Mouse (Mus musculus): ENCODE results near the gene A4galt. TPM values are rescaled to one million over a fixed set of nuclear protein-coding genes. Genes with fewer than 3 reads are reported as not detected.

Gene A4galt
- total RNA-seq, 2 experiments from 2014 or later, result 3.2 to 3.6 TPM

DNA sequence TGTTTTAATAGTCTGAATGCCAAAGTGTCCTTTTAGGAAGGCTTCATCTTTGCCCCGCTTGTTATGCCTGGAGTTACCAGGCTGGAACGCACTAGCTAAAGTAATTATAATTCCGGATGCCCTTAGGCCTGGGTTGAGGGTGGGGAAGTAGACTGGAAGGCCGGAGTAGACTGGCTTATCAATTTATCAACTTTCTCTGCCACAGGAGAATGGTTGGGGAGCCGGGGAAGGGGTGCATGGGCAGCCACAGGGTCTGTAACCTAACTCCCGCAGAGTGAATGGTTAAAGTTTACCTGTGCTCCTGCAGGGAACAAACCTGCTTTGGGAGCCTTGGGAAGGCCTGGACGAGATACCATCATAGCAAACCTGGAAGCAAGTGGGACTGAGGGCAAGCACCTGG lies 4.4 kb upstream of the A4galt start:
- Histone ChIP-seq H3K4me3 (no peak overlapping the region), H3K27ac (no peak overlapping the region)
- no peak for DNase-seq (ENCODE audit: low spot score in 2 of 2)
- no peak for TF ChIP-seq CTCF (conservative IDR thresholded peaks at IDR 0.05)

DNA sequence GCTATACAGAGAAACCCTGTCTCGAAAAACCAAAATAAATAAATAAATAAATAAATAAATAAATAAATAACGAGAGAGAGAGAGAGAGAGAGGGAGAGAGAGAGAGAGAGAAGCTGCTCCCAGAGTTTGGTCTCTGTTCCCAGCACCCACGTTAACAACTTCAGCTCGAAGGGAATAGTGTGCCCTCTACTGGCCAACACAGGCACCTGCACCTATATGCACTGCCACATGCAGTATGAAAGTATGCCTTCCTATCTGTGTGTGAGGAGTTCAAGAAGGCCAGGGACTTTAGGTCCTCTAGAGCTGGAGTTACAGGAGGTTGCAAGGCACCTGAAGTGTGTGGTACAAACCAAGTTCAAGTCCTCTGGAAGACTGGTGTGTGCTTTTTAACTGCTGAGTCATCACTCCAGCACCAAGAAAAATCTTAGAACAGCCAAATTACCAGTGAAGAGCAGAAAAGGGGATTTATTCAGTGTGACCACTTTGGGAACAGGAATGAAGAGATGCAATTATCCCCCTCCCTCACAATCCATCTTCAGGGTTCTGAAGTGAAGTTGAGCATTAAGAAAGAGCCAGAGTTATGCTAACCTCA lies 3.7 kb upstream of the A4galt start:
- Histone ChIP-seq H3K4me3 (no peak overlapping the region), H3K27ac (no peak overlapping the region)
- no peak for DNase-seq (ENCODE audit: low spot score in 2 of 2)
- TF ChIP-seq CTCF (conservative IDR thresholded peaks at IDR 0.05), result peak; percentile 44

- TF ChIP-seq CTCF (conservative IDR thresholded peaks at IDR 0.05), result no peak
- no peak for DNase-seq (ENCODE audit: low spot score in 2 of 2)
- Histone ChIP-seq H3K27ac (no peak overlapping the region), H3K4me3 (no peak overlapping the region)
Measured at GRCm38 (mm10) chr15:83254372-83255070, 2.9 kb upstream of the A4galt start.

DNA sequence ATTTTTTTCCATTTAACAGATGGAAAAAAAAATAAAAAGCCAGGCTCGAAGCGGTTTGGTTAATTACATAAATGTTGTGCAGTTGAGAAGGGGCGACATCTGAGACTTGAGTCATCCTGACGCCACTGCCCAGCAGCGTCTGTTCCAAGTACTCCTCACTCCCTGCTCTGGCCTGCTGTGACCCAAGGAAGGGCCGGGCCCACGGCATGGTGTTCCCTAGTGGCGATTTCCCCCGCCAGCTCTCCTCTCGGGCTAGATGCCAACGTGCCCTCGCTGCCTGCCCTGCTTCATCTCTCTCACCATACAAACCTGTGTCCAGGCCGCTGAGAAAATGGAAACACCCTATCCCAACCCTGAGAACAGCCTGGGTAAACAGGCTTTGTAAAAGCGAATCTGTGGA lies 486 bp upstream of the A4galt start:
- Histone ChIP-seq H3K4me3 (peak overlapping the region; percentile 44; the same call in 1 of the 2 replicates), H3K27ac (no peak overlapping the region)
- no peak for TF ChIP-seq CTCF (conservative IDR thresholded peaks at IDR 0.05)

DNA sequence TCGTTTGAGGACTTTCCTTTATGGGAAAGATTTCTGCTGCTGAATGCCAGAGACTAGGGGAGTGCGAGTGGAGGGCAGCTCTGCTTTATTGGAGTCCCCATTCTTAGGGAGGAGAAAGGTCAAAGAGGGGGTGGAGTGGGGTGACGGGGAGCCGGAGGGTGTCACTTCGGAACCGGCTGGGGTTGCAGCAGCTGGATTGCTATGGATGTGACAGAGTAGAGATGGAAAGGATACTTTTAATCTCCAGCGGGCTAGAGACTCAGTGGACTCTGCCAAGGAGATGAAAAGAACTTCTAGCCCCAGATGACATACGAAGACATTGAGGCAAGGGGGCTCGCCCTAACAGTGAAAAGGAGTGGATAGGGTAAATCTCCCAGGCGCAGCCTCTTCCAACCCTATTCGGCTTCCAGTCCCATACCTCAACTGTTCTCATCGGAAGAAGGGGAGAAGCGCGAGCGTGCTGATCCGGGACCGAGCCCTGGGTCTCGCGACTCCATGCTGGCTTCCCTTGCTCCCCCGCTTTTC lies 861 bp downstream of the A4galt start:
- no peak for DNase-seq (ENCODE audit: low spot score in 2 of 2)
- no peak for TF ChIP-seq CTCF (conservative IDR thresholded peaks at IDR 0.05)
- Histone ChIP-seq H3K27ac (peak overlapping the region; percentile 70; the same call in 1 of the 2 replicates), H3K4me3 (peak overlapping the region; percentile 44)

More for the DNA sequence above, 486 bp upstream of the A4galt start:
- no peak for DNase-seq (ENCODE audit: low spot score in 2 of 2)

GRCm38 (mm10) chr15:83249535-83250287 lies 1.9 kb downstream of the A4galt start:
- no peak for TF ChIP-seq CTCF (conservative IDR thresholded peaks at IDR 0.05)
- no peak for DNase-seq (ENCODE audit: low spot score in 2 of 2)
- Histone ChIP-seq H3K27ac (no peak overlapping the region), H3K4me3 (no peak overlapping the region)

DNA sequence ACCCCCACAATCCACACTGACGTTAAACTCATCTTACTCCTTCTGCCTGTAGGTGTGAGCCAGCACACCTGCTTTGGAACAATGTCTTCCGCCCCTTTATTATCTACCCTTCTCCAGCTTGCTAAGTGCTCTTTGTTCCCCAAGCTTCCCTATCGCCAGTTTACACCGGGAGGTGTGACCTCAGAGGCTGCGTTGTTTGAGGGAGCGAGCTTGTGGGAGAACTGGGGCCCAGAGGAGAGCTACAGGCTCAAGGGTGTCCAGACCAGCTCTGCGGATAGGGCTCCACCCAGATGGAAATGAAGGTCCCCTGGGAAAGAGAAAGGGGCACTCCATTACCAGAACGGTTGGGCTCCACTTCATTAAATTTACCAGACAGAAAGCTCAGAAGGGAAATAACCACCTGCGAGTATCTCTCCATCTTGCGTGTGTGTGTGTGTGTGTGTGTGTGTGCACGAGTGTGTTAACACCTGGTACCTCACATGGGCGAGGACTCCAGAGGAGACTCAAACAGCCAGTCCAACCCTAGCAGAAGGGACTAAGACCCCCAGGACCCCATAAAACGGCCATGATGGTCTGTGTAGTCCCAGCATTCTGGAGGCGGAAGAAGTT lies 3.2 kb downstream of the A4galt start:
- no peak overlapping the region for H3K4me3 ChIP-seq
- no peak overlapping the region for H3K27ac ChIP-seq
- no peak for DNase-seq (ENCODE audit: low spot score in 2 of 2)
- TF ChIP-seq CTCF (conservative IDR thresholded peaks at IDR 0.05), result no peak

DNA sequence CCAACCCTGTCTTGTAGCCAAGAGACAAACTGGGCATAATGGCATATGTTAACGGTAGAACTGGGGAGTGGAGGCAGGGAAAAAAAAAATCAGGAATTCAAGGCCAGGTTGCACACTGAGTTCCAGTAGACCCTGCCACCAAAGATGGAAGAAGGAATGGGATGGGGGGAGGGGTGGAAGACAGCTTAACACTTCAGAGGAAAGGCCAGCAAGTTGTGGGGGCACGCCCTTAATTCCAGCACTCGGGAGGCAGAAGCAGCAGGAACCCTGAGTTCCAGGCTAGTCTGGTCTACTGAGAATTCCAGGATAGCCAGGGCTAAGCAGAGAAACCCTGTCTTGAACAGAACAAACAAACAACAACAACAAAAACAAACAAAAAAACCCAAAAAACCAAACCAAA lies 7.2 kb downstream of the A4galt start:
- Histone ChIP-seq H3K4me3 (no peak overlapping the region), H3K27ac (no peak overlapping the region)
- no peak for TF ChIP-seq CTCF (conservative IDR thresholded peaks at IDR 0.05)
- no peak for DNase-seq (ENCODE audit: low spot score in 2 of 2)

- Histone ChIP-seq H3K4me3 (no peak overlapping the region), H3K27ac (no peak overlapping the region)
- DNase-seq (ENCODE audit: low spot score in 2 of 2), result no peak
- 0 out of 2 replicates have a peak, but pooled peaks have one; percentile 15 for TF ChIP-seq CTCF (conservative IDR thresholded peaks at IDR 0.05)
Measured at GRCm38 (mm10) chr15:83241961-83242680, 9.5 kb downstream of the A4galt start.

DNA sequence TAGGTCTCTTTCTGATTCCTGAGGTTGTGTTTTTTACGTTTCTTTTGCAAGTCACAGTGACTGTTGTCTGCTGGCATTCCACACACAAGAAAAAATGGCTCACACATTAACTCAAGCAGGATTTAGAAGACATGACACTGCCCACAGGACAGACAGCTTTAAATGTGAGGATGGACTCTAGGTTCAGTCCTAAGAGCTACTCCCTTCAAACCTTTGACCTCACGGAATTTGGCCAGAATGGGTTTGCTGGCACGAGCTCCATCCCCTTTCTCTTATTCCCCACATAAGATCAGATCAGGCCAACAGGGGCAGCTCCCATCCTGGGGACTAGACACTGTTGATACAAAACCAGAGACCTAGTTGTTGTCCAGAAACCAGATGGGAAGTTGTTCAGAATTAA lies 10.1 kb downstream of the A4galt start:
- no peak for TF ChIP-seq CTCF (conservative IDR thresholded peaks at IDR 0.05)
- DNase-seq (ENCODE audit: low spot score in 2 of 2), result no peak
- H3K4me3 ChIP-seq, result no peak overlapping the region
- H3K27ac ChIP-seq, result no peak overlapping the region

DNA sequence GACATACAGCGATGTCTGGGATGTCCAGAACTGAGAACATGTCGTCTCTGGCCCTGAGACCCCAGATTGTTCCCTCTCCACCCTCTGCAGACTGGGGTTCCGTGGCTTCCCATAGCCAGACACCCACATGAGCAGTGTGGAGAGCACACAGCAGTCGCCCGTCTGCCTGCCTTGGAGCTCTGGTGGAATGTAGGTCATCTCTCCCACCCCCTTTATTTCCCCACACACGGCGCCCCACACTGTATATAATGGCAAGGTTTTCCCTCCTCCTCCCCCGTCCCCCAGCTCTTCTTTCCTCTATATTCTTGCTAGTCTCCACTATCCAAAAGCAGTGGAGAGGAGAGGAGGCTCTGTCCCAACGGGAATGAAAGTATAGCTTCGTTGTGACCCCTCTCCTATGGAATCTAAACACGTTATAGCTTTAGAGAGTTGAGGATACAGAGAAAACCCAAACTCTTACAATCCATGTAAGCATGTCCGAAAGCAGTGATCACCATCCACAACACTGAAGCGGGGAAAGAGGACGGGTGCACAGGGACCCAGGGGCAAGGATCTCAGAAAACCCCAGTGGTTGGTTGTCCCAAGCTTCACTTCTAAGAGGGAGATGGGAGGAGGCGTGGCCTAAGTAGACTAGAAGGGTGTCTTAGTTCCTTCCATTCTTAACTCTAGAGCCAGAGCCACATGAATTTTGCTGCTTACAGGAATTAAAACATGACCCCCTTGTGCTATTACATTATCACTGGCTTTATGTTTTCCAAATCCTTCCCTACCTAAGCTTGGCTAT lies 13.9 kb downstream of the A4galt start:
- no peak for TF ChIP-seq CTCF (conservative IDR thresholded peaks at IDR 0.05)
- Histone ChIP-seq H3K4me3 (no peak overlapping the region), H3K27ac (no peak overlapping the region)
- DNase-seq (ENCODE audit: low spot score in 2 of 2), result no peak

DNA sequence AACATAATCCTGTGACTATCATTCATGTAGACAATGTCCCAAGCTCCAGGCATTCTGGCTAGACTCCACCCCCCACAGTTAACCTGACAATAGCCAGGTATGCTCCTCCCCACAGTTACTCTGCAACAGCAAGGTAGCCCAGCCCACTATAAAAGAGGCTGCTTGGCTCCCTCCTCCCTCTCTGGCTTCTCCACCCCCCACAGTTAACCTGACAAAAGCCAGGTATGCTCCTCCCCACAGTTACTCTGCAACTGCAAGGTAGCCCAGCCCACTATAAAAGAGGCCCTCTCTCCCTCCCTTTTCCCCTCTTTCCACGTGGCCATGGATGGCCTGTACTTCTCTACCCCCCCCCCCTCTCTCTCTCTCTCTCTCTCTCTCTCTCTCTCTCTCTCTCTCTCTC lies 14.8 kb downstream of the A4galt start:
- DNase-seq (ENCODE audit: low spot score in 2 of 2), result no peak
- no peak for TF ChIP-seq CTCF (conservative IDR thresholded peaks at IDR 0.05)
- Histone ChIP-seq H3K27ac (no peak overlapping the region), H3K4me3 (no peak overlapping the region)
